Mouse (Mus musculus) forebrain, postnatal 0 days (tissue): ENCODE results near the gene Emilin1. TPM values are rescaled to one million over a fixed set of nuclear protein-coding genes. Genes with fewer than 3 reads are reported as not detected.

Source experiments
- ATAC-seq: fragments of 200-750 bp; cut with Nextera tagmentation; 2 replicates; pipeline ENCODE4 v1.8.0; 2017; ENCODE audit warnings: mild to moderate bottlenecking, moderate library complexity
- DNase-seq: peaks from one replicate; pipeline ENCODE4 v3.0.0-alpha.2; 2015
- H3K27ac ChIP-seq: fragments of 300-500 bp; sonication (generic); 2 replicates; pipeline ENCODE4 v1.5.1; 2014; ENCODE audit warnings: low read depth, mild to moderate bottlenecking, antibody characterized with exemption, low read length, moderate library complexity, mixed read lengths
- H3K27me3 ChIP-seq: fragments of 300-500 bp; sonication (generic); 2 replicates; pipeline ENCODE4 v1.6.1; 2014; ENCODE audit warnings: mild to moderate bottlenecking, low read length, mixed read lengths; ENCODE audit not compliant: insufficient read depth
- H3K36me3 ChIP-seq: fragments of 300-500 bp; sonication (generic); 2 replicates; pipeline ENCODE4 v1.6.1; 2014; ENCODE audit warnings: mild to moderate bottlenecking, moderate library complexity; ENCODE audit not compliant: insufficient read depth
- H3K4me1 ChIP-seq: fragments of 300-500 bp; sonication (generic); 2 replicates; pipeline ENCODE4 v1.6.1; 2014; ENCODE audit warnings: antibody characterized with exemption; ENCODE audit not compliant: insufficient read depth
- H3K4me2 ChIP-seq: fragments of 300-500 bp; sonication (generic); 2 replicates; pipeline ENCODE4 v1.6.1; 2014; ENCODE audit warnings: low read depth, mild to moderate bottlenecking, moderate library complexity
- H3K4me3 ChIP-seq: fragments of 300-500 bp; sonication (generic); 2 replicates; pipeline ENCODE4 v1.5.1; 2014; ENCODE audit warnings: low read depth, low read length, mixed read lengths
- H3K9ac ChIP-seq: fragments of 300-500 bp; sonication (generic); 2 replicates; pipeline ENCODE4 v1.6.1; 2014; ENCODE audit warnings: mild to moderate bottlenecking
- H3K9me3 ChIP-seq: fragments of 300-500 bp; sonication (generic); 2 replicates; pipeline ENCODE4 v1.6.1; 2016; ENCODE audit warnings: low read length
- CTCF ChIP-seq: sonication (generic); IDR thresholded peaks from 2 replicates; pipeline ENCODE4 v1.5.1; 2016; ENCODE audit warnings: antibody characterized with exemption, control low read depth, low read depth
- WGBS: fragments of 180-500 bp; shearing (Covaris S2); extraction: QIAGEN DNeasy Blood & Tissue Kit; methylation state at CpG from one replicate; pipeline ENCODE4 v1.1.7; 2014; 5-methylcytosine and 5-hydroxymethylcytosine counted together
- polyA plus RNA-seq: library from polyadenylated mRNA; unstranded; fragments of >200 nt; fragmentation: Nextera tagmentation; extraction: Ambion mirVana; gene quantifications from 2 replicates; pipeline ENCODE4 v1.2.1, GENCODE M21; 2015
- total RNA-seq: library from RNA; depleted of rRNA; stranded (reverse); fragments of >200 nt; gene quantifications from 2 replicates; pipeline ENCODE4 v1.2.3, GENCODE M21; 2014

Emilin1 gene
- total and polyA plus RNA-seq, 2 experiments from 2014 or later: 9.6 to 11.3 TPM

DNA sequence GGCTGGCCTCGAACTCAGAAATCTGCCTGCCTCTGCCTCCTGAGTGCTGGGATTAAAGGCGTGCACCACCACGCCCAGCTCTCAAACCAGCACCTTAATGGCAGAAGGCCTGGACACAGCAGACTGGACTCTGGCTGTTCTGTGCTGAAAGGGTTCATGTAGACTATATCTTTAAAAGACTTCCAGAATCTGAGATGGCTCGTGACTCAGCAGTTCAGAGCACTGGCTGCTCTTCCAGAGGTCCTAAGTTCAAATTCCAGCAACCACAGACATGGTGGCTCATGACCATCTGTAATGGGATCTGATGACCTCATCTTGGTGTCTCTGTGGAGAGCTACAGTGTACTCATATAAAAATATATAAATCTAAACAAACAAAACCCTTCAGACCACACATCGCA is 11.3 kb upstream of the Emilin1 start:
- 92% methylated on average over 5 of the region's 5 CpGs for WGBS
- Histone ChIP-seq H3K27ac (no peak overlapping the region), H3K4me1 (0 out of 2 replicates have a peak, but pooled peaks cover 4% of the 10 kb centered on the region), H3K4me3 (no peak overlapping the region), H3K27me3 (no peaks in the 10 kb centered on the region), H3K9ac (no peak overlapping the region), H3K4me2 (no peak overlapping the region), H3K9me3 (no peaks in the 10 kb centered on the region), H3K36me3 (peaks cover 52% of the 10 kb centered on the region)
- DNase-seq (no peak), ATAC-seq (no peak)
- no peak for TF ChIP-seq CTCF

DNA sequence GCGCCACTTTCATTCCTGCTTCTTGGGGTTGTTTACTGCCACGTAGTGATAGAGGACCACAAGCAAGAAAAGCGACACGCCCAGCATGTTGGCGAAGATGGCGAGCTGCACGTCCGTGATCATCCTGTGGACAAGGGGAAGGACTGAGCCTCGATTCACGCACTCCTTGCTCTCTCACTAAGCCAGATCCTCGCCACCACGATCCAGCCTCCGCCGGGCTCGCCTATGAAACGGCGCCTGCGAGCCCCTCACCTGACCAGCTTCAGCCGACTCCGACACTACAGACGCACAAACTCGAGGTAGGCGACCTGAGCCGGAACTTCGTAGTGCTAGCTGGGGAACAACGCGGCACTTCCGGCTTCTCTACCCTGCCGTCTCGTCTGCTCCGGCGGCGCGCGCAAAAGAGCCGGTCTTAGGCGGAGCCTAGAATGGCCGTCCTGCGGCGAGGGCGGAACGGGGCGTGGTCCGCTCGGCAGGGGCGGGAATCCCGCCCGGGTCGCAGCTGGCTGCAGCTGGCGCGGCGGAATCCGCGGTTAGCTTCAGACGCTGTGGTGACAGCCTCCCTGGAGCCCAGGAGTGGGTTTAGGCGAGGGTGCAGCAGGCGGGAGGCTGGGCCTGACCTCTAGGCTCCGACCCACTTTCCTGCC is 5.7 kb upstream of the Emilin1 start, which contains the start of gene Ost4:
Ost4 (minus strand) TSS at position 376 of the 647 bp plus-strand sequence.
- WGBS: 2% methylated on average over 58 of the region's 58 CpGs
- Histone ChIP-seq H3K27me3 (no peaks in the 10 kb centered on the region), H3K9ac (peak within 1 kb of the TSS; percentile 84), H3K4me2 (peak within 1 kb of the TSS; percentile 96), H3K4me1 (peaks cover 10% of the 10 kb centered on the region), H3K36me3 (peaks cover 36% of the 10 kb centered on the region), H3K4me3 (peak within 1 kb of the TSS; percentile 69), H3K27ac (peak within 1 kb of the TSS; percentile 82), H3K9me3 (no peaks in the 10 kb centered on the region)
- DNase-seq: peak; percentile 96
- ATAC-seq: peak; percentile 98
- TF ChIP-seq CTCF: no peak

DNA sequence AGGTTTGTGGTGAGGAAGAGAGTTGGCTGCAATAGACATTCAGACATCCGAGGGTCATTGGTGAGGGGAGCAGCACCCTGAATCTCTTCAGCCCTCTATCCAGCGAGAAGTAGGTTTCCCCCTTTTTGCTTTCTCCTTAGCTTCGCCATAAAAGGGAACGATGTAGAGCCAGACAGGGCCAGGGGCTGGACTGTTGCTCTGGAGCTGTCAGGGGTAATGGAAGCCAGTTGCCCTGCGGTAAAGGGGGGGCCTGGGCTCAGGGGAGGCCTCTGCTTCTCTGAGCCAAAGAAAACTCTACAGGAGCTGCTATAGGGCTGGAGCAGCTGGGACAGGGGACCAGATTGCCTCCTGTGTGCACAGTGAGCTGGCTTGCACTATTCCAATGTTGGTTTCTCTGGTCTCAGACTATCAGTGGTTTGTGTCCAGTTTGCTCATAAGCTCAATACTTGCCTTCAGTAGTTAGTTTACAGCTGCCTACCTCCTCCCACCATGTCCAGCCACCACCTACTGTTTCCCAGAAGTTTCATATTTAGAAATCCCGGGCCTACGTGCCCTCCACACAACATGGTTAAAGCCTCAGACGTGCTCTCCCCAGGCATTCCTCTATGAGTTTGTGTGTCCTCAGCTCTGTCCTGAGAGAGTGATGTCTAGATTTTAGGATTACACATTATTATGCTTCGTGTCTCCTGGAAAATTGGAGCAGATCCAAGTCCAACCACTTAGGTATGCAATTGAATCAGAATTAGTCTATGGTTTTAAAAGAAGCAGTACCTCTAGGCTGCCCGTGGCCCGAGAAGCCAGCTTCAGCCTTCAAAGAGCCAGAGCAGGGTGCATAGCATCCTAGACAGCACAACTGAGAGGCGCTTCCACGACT is 4.5 kb upstream of the Emilin1 start:
- H3K4me1 ChIP-seq: peaks cover 10% of the 10 kb centered on the region
- peak overlapping the region; percentile 84 for H3K9ac ChIP-seq
- WGBS: 49% methylated on average over 13 of the region's 13 CpGs
- DNase-seq: no peak
- no peak for TF ChIP-seq CTCF
- no peaks in the 10 kb centered on the region for H3K9me3 ChIP-seq
- ATAC-seq: no peak
- peak overlapping the region; percentile 69 for H3K4me3 ChIP-seq
- peak overlapping the region; percentile 96 for H3K4me2 ChIP-seq
- no peak overlapping the region for H3K27ac ChIP-seq
- peaks cover 26% of the 10 kb centered on the region for H3K36me3 ChIP-seq
- no peaks in the 10 kb centered on the region for H3K27me3 ChIP-seq

DNA sequence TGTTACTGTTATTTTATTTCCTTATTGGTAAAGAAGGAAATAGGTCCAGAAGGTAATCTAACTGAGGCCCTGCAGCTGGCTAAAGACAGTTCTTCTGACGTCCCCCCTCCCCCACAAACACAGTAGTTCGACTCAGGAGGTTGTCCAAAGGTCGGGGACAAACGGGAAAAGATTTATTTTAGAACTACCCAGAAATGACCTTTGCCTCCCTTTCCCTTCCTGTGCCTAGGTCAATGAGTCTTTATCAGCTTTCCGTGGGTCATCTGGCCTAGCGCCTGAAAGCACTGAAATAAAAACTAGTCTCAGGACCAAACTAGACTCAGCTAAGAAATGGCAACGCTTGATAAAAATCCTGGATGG is 3.9 kb upstream of the Emilin1 start:
- Histone ChIP-seq H3K4me1 (peaks cover 10% of the 10 kb centered on the region), H3K9me3 (no peaks in the 10 kb centered on the region), H3K36me3 (peaks cover 20% of the 10 kb centered on the region), H3K4me3 (no peak overlapping the region), H3K4me2 (no peak overlapping the region), H3K27ac (no peak overlapping the region), H3K27me3 (no peaks in the 10 kb centered on the region), H3K9ac (no peak overlapping the region)
- ATAC-seq: no peak
- TF ChIP-seq CTCF: no peak
- WGBS: 71% methylated on average over 7 of the region's 7 CpGs
- DNase-seq: no peak

DNA sequence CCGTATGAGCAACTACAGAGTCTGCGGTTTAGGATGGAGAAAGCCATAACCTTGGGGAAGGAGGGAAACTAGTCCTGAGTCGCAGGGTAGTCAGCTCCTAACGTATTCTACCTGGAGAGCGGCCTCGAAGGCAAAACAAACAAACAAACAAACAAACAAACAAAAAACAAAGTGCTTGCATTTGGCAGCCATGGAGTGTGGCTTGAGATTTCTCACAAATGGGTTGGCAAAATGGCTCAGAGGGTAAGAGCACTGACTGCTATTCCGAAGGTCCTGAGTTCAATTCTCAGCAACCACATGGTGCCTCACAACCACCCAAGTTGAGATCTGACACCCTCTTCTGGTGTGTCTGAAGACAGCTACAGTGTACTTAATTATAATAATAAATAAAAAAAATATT is 3.3 kb upstream of the Emilin1 start:
- no peak for TF ChIP-seq CTCF
- 85% methylated on average over 7 of the region's 7 CpGs for WGBS

DNA sequence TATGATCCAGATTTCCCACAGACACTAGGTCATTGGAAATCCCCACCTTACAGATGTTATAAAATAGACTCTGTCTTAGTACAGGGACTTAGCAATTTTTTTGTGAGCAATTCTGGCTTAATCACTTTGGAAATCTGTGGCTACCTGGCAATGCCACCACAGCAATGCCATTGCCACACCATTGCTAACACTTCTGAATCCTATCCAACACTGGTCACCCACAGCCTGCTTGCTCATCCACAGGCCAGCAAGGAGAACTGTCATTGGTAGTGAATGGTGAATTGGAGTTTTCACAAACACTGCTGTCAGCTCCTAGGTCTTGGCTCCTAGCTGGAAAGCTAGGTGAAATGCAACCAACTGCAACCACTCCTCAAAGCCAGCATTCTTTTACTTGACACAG is 2.7 kb upstream of the Emilin1 start:
- no peaks in the 10 kb centered on the region for H3K27me3 ChIP-seq
- H3K9me3 ChIP-seq: no peaks in the 10 kb centered on the region
- no peak overlapping the region for H3K4me3 ChIP-seq
- TF ChIP-seq CTCF: no peak
- H3K4me2 ChIP-seq: no peak overlapping the region
- ATAC-seq: no peak
- H3K36me3 ChIP-seq: peaks cover 8% of the 10 kb centered on the region
- H3K4me1 ChIP-seq: peaks cover 10% of the 10 kb centered on the region
- DNase-seq: no peak
- H3K27ac ChIP-seq: no peak overlapping the region
- H3K9ac ChIP-seq: no peak overlapping the region

More for the DNA sequence above, 3.3 kb upstream of the Emilin1 start:
- Histone ChIP-seq H3K4me3 (no peak overlapping the region), H3K4me1 (peaks cover 10% of the 10 kb centered on the region), H3K36me3 (peaks cover 14% of the 10 kb centered on the region), H3K27ac (no peak overlapping the region), H3K9me3 (no peaks in the 10 kb centered on the region), H3K4me2 (no peak overlapping the region), H3K27me3 (no peaks in the 10 kb centered on the region), H3K9ac (no peak overlapping the region)
- DNase-seq: no peak
- ATAC-seq: no peak

DNA sequence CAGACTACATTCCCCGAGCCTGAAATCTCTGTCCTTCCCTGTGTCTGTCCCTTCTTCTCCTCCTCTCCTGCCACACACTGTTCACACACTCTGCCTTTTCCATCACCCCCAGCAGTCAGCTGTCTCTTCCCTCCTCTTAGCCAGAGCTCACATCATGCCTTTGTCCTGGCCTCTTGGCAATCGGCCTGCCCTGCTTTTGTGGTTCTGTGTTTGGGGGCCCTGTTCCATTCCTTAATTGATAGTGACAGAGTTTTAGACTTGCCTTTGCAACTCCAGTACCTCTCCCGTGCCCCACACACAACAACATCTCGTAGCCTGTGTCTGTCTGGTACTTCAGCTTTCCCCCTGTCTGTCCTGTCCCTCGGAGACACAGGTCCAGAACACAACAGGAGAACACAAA is 1.0 kb upstream of the Emilin1 start:
- Histone ChIP-seq H3K4me2 (no peak overlapping the region), H3K36me3 (no peaks in the 10 kb centered on the region), H3K4me1 (peaks cover 6% of the 10 kb centered on the region), H3K9me3 (no peaks in the 10 kb centered on the region), H3K27ac (no peak overlapping the region), H3K27me3 (no peaks in the 10 kb centered on the region), H3K9ac (no peak overlapping the region), H3K4me3 (no peak overlapping the region)
- DNase-seq: no peak
- WGBS: 36% methylated on average over 5 of the region's 5 CpGs
- no peak for TF ChIP-seq CTCF
- no peak for ATAC-seq
